Mouse (Mus musculus) frontal cortex, postnatal 14 days (tissue): Measurements from ENCODE around the gene Aqp11.

Source experiments
- DNase-seq, 2 experiments: peaks; one replicate each; pipeline ENCODE4 v3.0.0; 2022; ENCODE audit warnings: low spot score in 2 of 2

Aqp11 gene

GRCm38 (mm10) chr7:97737638-97738456, at the start of gene Aqp11:
TSS of gene Aqp11 (minus strand) at chr7:97738289.
- peak; percentile 50 to 51 for DNase-seq

- DNase-seq, result no peak
These were observed 45.4 kb upstream of the Aqp11 start for GRCm38 (mm10) chr7:97783523-97783922.

- no peak for DNase-seq
These were observed 43.4 kb upstream of the Aqp11 start for GRCm38 (mm10) chr7:97781496-97781895.

GRCm38 (mm10) chr7:97780815-97781214, 42.7 kb upstream of the Aqp11 start:
- DNase-seq, result no peak

- DNase-seq, result no peak
These were observed 42.1 kb upstream of the Aqp11 start for GRCm38 (mm10) chr7:97780222-97780621.

GRCm38 (mm10) chr7:97777191-97777590, 39.1 kb upstream of the Aqp11 start:
- no peak for DNase-seq

- DNase-seq, result no peak
These were observed 37.8 kb upstream of the Aqp11 start for GRCm38 (mm10) chr7:97775923-97776322.

GRCm38 (mm10) chr7:97775380-97775779, 37.3 kb upstream of the Aqp11 start:
- DNase-seq, result no peak

GRCm38 (mm10) chr7:97770841-97771620, 32.9 kb upstream of the Aqp11 start:
- DNase-seq, result no peak

GRCm38 (mm10) chr7:97769020-97769419, 30.9 kb upstream of the Aqp11 start:
- no peak for DNase-seq

GRCm38 (mm10) chr7:97767841-97768240, 29.8 kb upstream of the Aqp11 start:
- DNase-seq, result no peak

GRCm38 (mm10) chr7:97766406-97767166, 28.5 kb upstream of the Aqp11 start:
- DNase-seq, result no peak

GRCm38 (mm10) chr7:97765963-97766347, 27.9 kb upstream of the Aqp11 start:
- no peak for DNase-seq

- no peak for DNase-seq
These were observed 27.3 kb upstream of the Aqp11 start for GRCm38 (mm10) chr7:97765181-97765962.

- DNase-seq, result no peak
These were observed 26.5 kb upstream of the Aqp11 start for GRCm38 (mm10) chr7:97764591-97764990.

GRCm38 (mm10) chr7:97756967-97757881, 19.1 kb upstream of the Aqp11 start:
- no peak for DNase-seq

- no peak for DNase-seq
These were observed 11.4 kb upstream of the Aqp11 start for GRCm38 (mm10) chr7:97749207-97750190.

- no peak for DNase-seq
These were observed 10.6 kb upstream of the Aqp11 start for GRCm38 (mm10) chr7:97748527-97749206.
